Mouse (Mus musculus) neural tube, embryonic 14.5 days (tissue): ENCODE results near the gene Fuk. TPM values are rescaled to one million over a fixed set of nuclear protein-coding genes. Genes with fewer than 3 reads are reported as not detected.
"Not testable (repeated sequence)": the region's sequence is repeated elsewhere in the genome, so short reads cannot be mapped to it uniquely, and the experiment has no call there.

Source experiments
- ATAC-seq: fragments of 200-750 bp; cut with Nextera tagmentation; 2 replicates; pipeline ENCODE4 v1.8.0; 2017; ENCODE audit warnings: low read depth, mild to moderate bottlenecking, moderate TSS enrichment, moderate library complexity
- H3K27ac ChIP-seq: fragments of 300-500 bp; sonication (generic); 2 replicates; pipeline ENCODE4 v1.5.1; 2014; ENCODE audit warnings: low read depth, mild to moderate bottlenecking, control low read depth, low read length, moderate library complexity, mixed read lengths
- H3K27me3 ChIP-seq: fragments of 300-500 bp; sonication (generic); 2 replicates; pipeline ENCODE4 v1.6.1; 2014; ENCODE audit warnings: low read length; ENCODE audit not compliant: control insufficient read depth, insufficient read depth
- H3K36me3 ChIP-seq: fragments of 300-500 bp; sonication (generic); 2 replicates; pipeline ENCODE4 v1.6.1; 2014; ENCODE audit warnings: low read length, mixed read lengths; ENCODE audit not compliant: control insufficient read depth, insufficient read depth
- H3K4me1 ChIP-seq: fragments of 300-500 bp; sonication (generic); 2 replicates; pipeline ENCODE4 v1.6.1; 2014; ENCODE audit warnings: low read length; ENCODE audit not compliant: control insufficient read depth, insufficient read depth
- H3K4me2 ChIP-seq: fragments of 300-500 bp; sonication (generic); 2 replicates; pipeline ENCODE4 v1.6.1; 2014; ENCODE audit warnings: mild to moderate bottlenecking, low read depth, low read length, control low read depth
- H3K4me3 ChIP-seq: fragments of 300-500 bp; sonication (generic); 2 replicates; pipeline ENCODE4 v1.5.1; 2014; ENCODE audit warnings: low read depth, low read length, control low read depth, mixed read lengths
- H3K9ac ChIP-seq: fragments of 300-500 bp; sonication (generic); replicated peaks from 2 replicates; pipeline ENCODE4 v1.6.1; 2014; ENCODE audit warnings: low read depth, mild to moderate bottlenecking, control low read depth, low read length, mixed read lengths
- H3K9me3 ChIP-seq: fragments of 300-500 bp; sonication (generic); 2 replicates; pipeline ENCODE4 v1.6.1; 2016; ENCODE audit warnings: low read length; ENCODE audit not compliant: control insufficient read depth
- WGBS: fragments of 180-500 bp; shearing (Covaris S2); extraction: QIAGEN DNeasy Blood & Tissue Kit; methylation state at CpG from one replicate; pipeline ENCODE4 v1.1.7; 2014; 5-methylcytosine and 5-hydroxymethylcytosine counted together
- polyA plus RNA-seq: library from polyadenylated mRNA; unstranded; fragments of >200 nt; fragmentation: Nextera tagmentation; extraction: Ambion mirVana; gene quantifications from 2 replicates; pipeline ENCODE4 v1.2.1, GENCODE M21; 2014

The Fuk gene
- polyA plus RNA-seq, 1 experiment from 2014 or later, result 3.9 TPM

DNA sequence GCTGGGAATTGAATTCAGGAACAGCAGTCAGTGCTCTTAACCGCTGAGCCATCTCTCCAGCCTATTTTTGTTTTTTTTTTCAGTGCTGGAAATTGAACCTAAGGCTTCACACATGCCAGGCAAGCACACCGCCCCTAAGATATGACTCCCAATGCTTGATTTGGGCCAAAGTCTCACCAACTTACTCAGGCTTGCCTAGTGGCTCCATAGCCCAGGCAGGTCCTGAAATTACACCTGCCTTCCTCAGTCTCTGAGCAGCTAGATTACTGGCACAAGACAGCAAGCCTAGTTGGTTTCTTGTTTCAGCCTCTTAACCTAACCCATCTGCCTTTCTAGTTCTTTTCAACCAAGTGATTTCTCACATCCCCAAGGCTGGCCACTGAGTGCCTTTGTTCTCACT lies 31.8 kb downstream of the Fuk start:
- Histone ChIP-seq H3K9ac (no peak overlapping the region), H3K4me2 (no peak overlapping the region), H3K27me3 (no peaks in the 10 kb centered on the region), H3K27ac (no peak overlapping the region), H3K9me3 (no peaks in the 10 kb centered on the region), H3K4me3 (no peak overlapping the region), H3K4me1 (no peaks in the 10 kb centered on the region), H3K36me3 (peaks cover 76% of the 10 kb centered on the region)
- no peak for ATAC-seq
- 96% methylated on average over 2 of the region's 2 CpGs for WGBS

GRCm38 (mm10) chr8:110861347-110862025 lies 40.8 kb downstream of the Fuk start:
- not testable (repeated sequence) for H3K9ac ChIP-seq, H3K4me1 ChIP-seq, H3K9me3 ChIP-seq, ATAC-seq, H3K4me2 ChIP-seq, H3K27ac ChIP-seq, H3K27me3 ChIP-seq, H3K4me3 ChIP-seq
- WGBS, result 98% methylated on average over 7 of the region's 7 CpGs
- peaks cover 80% of the 10 kb centered on the region for H3K36me3 ChIP-seq

DNA sequence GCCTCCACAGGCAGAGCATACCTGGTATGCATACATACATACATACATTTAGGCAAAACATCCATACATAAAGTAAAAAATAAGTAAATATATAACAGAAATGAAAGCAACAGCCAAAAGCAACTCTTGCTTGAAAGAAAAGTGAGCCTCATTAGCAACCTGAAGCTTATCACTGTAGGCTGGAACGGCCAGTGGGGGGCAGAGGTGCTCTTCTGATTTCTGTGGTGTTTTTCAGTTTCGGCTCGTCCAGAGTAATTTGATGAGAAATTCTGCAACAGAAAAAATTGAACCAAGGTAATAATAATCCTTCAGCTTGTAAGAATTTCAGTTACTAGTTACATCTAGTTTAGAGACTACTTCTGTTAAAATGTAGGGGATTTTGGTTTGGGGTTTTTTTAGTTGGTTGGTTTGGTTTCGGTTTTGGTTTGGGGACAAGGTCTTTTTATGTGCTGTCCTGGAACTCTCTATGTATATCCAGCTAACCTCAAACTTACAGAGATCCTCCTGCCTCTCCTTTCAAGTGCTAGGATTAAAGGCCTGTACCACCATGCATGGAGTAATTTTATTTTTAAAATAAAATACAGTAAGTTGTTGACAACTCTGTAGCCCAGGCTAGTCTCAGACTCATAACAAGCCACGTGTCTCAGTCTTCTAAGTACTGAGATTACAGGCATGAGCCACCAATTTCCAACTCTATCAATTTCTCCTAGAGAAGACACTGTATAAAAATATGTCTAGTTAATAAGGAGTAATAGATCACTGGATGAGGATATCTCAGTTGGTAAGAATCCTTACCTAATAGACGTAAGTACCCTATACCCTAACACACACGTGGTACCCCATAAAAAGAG lies 42.4 kb downstream of the Fuk start:
- H3K9ac ChIP-seq, result no peak overlapping the region
- no peak overlapping the region for H3K27ac ChIP-seq
- H3K36me3 ChIP-seq, result peaks cover 75% of the 10 kb centered on the region
- ATAC-seq, result no peak
- H3K4me2 ChIP-seq, result no peak overlapping the region
- no peaks in the 10 kb centered on the region for H3K4me1 ChIP-seq
- no peaks in the 10 kb centered on the region for H3K9me3 ChIP-seq
- no peak overlapping the region for H3K4me3 ChIP-seq
- 84% methylated on average over 7 of the region's 7 CpGs for WGBS
- H3K27me3 ChIP-seq, result no peaks in the 10 kb centered on the region

DNA sequence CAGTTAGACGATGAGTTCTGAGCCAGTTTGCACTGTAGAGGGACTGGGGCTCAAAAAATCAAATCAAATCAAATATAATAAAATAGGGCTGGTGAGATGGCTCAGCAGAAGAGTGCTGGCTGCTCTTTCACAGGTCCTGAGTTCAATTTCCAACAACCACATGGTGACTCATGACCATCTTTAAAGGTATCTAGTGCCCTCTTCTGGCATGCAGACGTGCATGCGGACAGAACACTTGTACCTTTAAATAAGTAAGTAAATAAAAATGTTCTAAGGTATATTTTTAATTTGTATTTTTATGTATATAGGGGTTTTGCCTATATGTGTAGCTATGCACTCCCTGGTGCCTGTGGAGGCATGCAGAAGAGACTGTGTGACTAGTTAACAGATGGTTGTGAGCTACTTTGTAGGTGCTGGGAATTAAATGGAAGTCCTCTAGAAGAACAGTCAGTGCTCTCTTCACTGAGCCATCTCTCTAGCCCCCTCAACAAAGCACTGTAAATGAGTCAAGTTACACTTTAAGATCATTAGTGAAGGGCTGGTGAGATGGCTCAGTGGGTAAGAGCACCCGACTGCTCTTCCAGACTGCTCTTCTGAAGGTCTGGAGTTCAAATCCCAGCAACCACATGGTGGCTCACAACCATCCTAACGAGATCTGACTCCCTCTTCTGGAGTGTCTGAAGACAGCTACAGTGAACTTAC lies 45.4 kb downstream of the Fuk start:
- Histone ChIP-seq H3K9me3 (no peaks in the 10 kb centered on the region), H3K4me2 (no peak overlapping the region), H3K27me3 (no peaks in the 10 kb centered on the region), H3K9ac (no peak overlapping the region), H3K27ac (no peak overlapping the region), H3K4me1 (no peaks in the 10 kb centered on the region), H3K36me3 (peaks cover 78% of the 10 kb centered on the region), H3K4me3 (no peak overlapping the region)
- no peak for ATAC-seq
- 88% methylated on average over 4 of the region's 5 CpGs for WGBS

DNA sequence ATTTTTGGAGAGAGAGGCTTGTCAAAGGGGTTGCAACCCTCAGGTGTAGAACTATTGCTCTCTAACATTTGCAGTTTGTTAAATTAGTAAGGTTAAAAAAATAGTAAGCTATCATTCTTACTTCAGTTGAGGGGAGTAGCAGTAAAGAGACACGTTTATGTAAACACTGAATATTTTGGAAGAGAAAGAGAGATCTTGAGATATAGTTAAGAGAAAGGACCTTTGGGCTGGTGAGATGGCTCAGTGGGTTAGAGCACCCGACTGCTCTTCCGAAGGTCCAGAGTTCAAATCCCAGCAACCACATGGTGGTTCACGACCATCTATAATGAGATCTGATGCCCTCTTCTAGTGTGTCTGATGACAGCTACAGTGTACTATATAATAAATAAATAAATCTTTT lies 46.2 kb downstream of the Fuk start:
- not testable (repeated sequence) for H3K27ac ChIP-seq, H3K9me3 ChIP-seq, H3K4me2 ChIP-seq, H3K27me3 ChIP-seq, H3K9ac ChIP-seq, H3K4me1 ChIP-seq, H3K4me3 ChIP-seq, ATAC-seq
- peaks cover 83% of the 10 kb centered on the region for H3K36me3 ChIP-seq
- 97% methylated on average over 4 of the region's 4 CpGs for WGBS

DNA sequence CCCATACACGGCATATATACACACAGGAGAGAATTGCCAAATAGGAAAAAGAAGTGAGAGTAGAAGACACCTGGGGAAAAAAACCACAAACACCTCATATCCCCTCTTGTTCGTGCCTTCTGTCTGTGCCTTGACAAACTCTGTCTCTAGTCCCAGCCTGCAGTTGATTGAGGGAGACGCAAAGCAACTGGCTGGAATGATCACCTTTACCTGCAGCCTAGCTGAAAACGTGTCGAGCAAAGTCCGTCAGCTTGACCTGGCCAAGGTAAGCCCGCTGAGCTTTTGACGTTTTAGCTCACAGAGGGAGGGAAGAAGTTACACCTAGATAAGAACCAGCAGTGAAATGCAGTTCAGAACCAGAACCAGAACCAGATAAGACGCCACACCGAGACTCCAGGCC lies 51.1 kb downstream of the Fuk start:
- Histone ChIP-seq H3K9ac (no peak overlapping the region), H3K27me3 (no peaks in the 10 kb centered on the region), H3K36me3 (peaks cover 63% of the 10 kb centered on the region), H3K27ac (no peak overlapping the region), H3K4me2 (no peak overlapping the region), H3K4me1 (peaks cover 8% of the 10 kb centered on the region), H3K4me3 (no peak overlapping the region), H3K9me3 (no peaks in the 10 kb centered on the region)
- no peak for ATAC-seq
- WGBS, result 94% methylated on average over 10 of the region's 10 CpGs

DNA sequence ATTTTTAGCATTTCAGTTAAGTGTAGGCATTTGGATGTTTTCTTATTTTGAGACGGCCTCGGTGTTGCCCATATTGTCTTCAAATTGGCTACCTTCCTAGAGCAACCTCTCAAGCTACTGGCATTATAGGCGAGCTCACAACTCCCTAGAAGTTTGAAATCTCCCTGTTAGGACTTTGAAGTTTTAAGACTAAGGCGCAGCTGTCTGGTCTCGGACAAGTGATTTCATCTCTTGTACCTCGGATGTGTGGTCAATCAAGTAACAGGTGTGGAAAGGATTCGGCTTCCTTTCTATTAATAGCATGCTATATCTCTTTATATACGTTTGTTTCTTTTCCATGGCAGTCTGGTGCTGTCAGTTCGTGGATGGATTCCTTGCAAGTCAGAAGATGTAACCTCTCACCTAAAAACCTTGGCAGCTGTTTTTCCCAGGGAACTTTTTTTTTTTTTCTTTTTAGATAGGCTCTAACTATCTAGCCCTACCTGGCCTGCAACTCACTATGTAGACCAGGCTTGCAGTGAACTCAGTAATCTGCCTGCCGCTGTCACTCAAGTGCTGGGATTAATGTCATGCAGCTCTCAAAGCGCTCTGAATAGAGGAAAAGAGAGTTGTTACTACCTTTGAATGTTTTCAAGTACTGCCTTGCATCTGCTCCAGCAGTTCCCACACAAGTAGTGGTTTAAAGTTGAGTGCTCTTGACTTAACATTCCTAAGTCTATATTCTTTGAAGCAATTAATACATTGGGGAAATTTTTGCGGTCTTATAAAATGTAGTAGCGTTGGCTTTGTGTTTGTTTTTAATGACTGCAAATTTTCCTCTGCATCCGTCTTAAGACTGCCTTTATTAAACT lies 54.4 kb downstream of the Fuk start:
- Histone ChIP-seq H3K27ac (no peak overlapping the region), H3K36me3 (peaks cover 51% of the 10 kb centered on the region), H3K9me3 (no peaks in the 10 kb centered on the region), H3K27me3 (no peaks in the 10 kb centered on the region), H3K4me2 (peak overlapping the region; percentile 76), H3K9ac (peak overlapping the region; percentile 94), H3K4me3 (peak overlapping the region; percentile 93), H3K4me1 (peaks cover 18% of the 10 kb centered on the region)
- WGBS, result 70% methylated on average over 14 of the region's 14 CpGs
- ATAC-seq, result no peak

DNA sequence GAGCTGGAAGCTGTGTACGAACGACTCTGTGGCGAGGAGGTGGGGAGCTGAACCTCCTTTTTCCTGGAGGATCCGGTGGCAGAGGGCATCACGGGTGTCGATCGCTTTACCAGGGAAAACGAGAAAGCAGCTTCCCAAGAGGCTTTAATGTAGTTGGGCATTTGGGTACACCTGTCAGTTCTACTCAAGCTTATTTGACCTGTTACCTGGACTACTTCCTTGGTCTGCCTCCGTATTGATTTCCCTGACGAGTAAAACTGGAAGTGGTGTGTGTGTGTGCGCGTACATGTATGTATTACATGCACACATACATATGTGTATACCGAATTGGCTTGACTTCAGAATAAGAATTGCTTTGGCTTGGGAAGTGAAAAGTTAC lies 55.1 kb downstream of the Fuk start:
- Histone ChIP-seq H3K4me3 (peak overlapping the region; percentile 93), H3K9me3 (no peaks in the 10 kb centered on the region), H3K27ac (peak overlapping the region; percentile 88), H3K4me1 (peaks cover 18% of the 10 kb centered on the region), H3K9ac (peak overlapping the region; percentile 94), H3K4me2 (peak overlapping the region; percentile 76), H3K27me3 (no peaks in the 10 kb centered on the region), H3K36me3 (peaks cover 51% of the 10 kb centered on the region)
- no peak for ATAC-seq
- 2% methylated on average over 13 of the region's 13 CpGs for WGBS
